Mouse (Mus musculus) thymus, postnatal 0 days (tissue): ENCODE data around the gene Olfr1. TPM values are rescaled to one million over a fixed set of nuclear protein-coding genes. Genes with fewer than 3 reads are reported as not detected.

ENCODE experiments used
- DNase-seq: peaks from one replicate; pipeline ENCODE4 v3.0.0-alpha.2; 2015; ENCODE audit warnings: low spot score
- polyA plus RNA-seq: library from polyadenylated mRNA; unstranded; fragments of >200 nt; fragmentation: Nextera tagmentation; extraction: Ambion mirVana; gene quantifications from 2 replicates; pipeline ENCODE4 v1.2.1, GENCODE M21; 2015

The Olfr1 gene
- polyA plus RNA-seq = not detected in 2 replicates

- DNase-seq = no peak
These were observed at the start of gene Olfr1 for GRCm38 (mm10) chr11:73399514-73399913. TSS of gene Olfr1 (minus strand) at chr11:73399614.

GRCm38 (mm10) chr11:73428377-73428776 is 29.0 kb upstream of the Olfr1 start, which contains the start of gene Olfr378:
TSS of gene Olfr378 (minus strand) at chr11:73428477.
- no peak for DNase-seq

- DNase-seq = no peak
These were observed 4.0 kb downstream of the Olfr1 start for GRCm38 (mm10) chr11:73395374-73395773.

GRCm38 (mm10) chr11:73370946-73371345 is 28.5 kb downstream of the Olfr1 start, which contains the start of gene Olfr376:
TSS of gene Olfr376 (plus strand) at chr11:73371246.
- no peak for DNase-seq

GRCm38 (mm10) chr11:73350483-73350882 is 48.9 kb downstream of the Olfr1 start, which contains the start of gene Olfr20:
TSS of gene Olfr20 (plus strand) at chr11:73350783.
- DNase-seq = no peak

Other genes starting within 250 kb of the Olfr1 start
- 0.33 and 0.51 TPM in 2 replicates for gene P2rx5, start 239.2 kb downstream of the Olfr1 start, polyA plus RNA-seq
- gene Emc6, start 222.6 kb downstream of the Olfr1 start, polyA plus RNA-seq = 156 and 166 TPM in 2 replicates
- gene Tax1bp3, start 222.5 kb downstream of the Olfr1 start, polyA plus RNA-seq = 116 and 119 TPM in 2 replicates
- 13.2 and 13.9 TPM in 2 replicates for gene Ctns, start 200.6 kb downstream of the Olfr1 start, polyA plus RNA-seq
- gene Shpk, start 200.2 kb downstream of the Olfr1 start, polyA plus RNA-seq = 2.2 and 2.8 TPM in 2 replicates
- not detected in 2 replicates for gene Trpv1, start 165.3 kb downstream of the Olfr1 start, polyA plus RNA-seq
- 0.04 TPM in 2 replicates for gene Trpv3, start 132.2 kb downstream of the Olfr1 start, polyA plus RNA-seq
- 0.62 and 0.96 TPM in 2 replicates for gene Aspa, start 70.0 kb downstream of the Olfr1 start, polyA plus RNA-seq
- not detected in 2 replicates for gene Gm49340, start 69.9 kb downstream of the Olfr1 start, polyA plus RNA-seq
- not detected in 2 replicates for gene Spata22, start 69.9 kb downstream of the Olfr1 start, polyA plus RNA-seq
- gene Olfr20, start 48.8 kb downstream of the Olfr1 start, polyA plus RNA-seq = not detected in 2 replicates
- gene Olfr376, start 28.4 kb downstream of the Olfr1 start, polyA plus RNA-seq = not detected in 2 replicates
- gene Olfr378, start 28.9 kb upstream of the Olfr1 start, polyA plus RNA-seq = not detected in 2 replicates
- gene Olfr380, start 57.9 kb upstream of the Olfr1 start, polyA plus RNA-seq = not detected in 2 replicates
- gene Olfr381, start 92.0 kb upstream of the Olfr1 start, polyA plus RNA-seq = not detected in 2 replicates
- gene Olfr382, start 117.6 kb upstream of the Olfr1 start, polyA plus RNA-seq = not detected in 2 replicates
- gene Olfr385, start 193.4 kb upstream of the Olfr1 start, polyA plus RNA-seq = not detected in 2 replicates
- not detected in 2 replicates for gene Olfr384, start 199.0 kb upstream of the Olfr1 start, polyA plus RNA-seq